Mouse (Mus musculus) lung, postnatal 4 days (tissue): ENCODE measurements around the gene 2310034C09Rik.
"Not testable (repeated sequence)": the region's sequence is repeated elsewhere in the genome, so short reads cannot be mapped to it uniquely, and the experiment has no call there.

Source experiments
- DNase-seq, 2 experiments: peaks; one replicate each; pipeline ENCODE4 v3.0.0; 2021

2310034C09Rik gene

DNA sequence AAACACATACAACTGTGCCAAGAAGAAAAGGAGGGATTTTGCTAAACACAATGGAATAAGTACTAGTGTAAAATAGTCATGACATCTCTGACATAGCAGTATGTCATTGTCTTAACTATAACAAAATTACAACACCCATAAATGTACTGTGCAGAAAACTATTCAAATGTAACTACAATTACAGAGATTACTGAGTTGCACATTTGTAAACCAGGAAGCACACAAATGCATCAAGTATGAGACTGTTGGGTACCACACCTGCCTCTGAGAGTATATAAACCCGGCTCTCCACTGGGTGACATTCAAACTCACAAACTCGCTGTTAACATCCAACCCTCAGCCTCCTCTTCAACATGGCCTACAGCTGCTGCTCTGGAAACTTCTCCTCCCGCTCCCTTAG, at the start of gene 2310034C09Rik:
Gene 2310034C09Rik, plus strand, starts transcription at position 301 of the 400 bp plus-strand sequence.
- not testable (repeated sequence) for DNase-seq

DNA sequence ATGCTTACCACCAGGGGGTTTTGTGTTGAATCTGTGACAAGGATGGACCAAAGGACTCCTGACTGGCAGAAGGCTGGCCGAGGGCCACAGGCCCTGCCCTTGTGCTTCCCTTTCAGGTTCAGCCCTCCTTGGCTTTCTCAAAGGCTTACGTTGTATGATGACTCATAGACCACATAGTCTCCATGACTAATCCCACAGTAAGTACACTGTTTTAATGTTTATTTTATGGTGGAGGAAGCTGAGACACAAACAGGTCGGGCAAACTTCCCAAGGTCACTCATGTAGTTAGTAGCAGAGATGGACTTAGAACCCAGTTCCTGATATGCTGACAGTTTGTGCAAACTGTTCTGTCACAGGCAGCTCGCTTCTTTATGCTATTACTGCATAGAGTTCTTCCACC, 47.9 kb upstream of the 2310034C09Rik start:
- DNase-seq: peak in 1 of 2 experiments; percentile 27

DNA sequence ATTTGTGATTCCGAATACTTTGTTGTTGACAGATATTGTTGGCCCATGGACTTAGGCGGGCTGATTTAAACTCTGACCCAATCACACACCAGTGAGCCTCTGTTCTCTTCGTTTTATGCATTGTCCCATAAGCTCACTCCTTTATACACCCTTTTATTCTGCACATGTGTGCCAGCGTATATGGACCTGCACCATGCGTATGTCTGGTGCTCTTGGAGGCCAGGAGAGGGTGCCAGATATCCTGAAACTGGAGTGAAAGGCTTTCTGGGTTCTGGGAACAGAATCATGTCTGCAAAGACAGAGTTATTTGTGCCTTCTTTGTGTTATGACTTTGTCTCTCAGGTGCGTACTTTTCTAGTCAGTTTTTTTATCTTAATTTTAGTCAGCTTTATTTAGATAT, 47.4 kb upstream of the 2310034C09Rik start:
- no peak for DNase-seq

DNA sequence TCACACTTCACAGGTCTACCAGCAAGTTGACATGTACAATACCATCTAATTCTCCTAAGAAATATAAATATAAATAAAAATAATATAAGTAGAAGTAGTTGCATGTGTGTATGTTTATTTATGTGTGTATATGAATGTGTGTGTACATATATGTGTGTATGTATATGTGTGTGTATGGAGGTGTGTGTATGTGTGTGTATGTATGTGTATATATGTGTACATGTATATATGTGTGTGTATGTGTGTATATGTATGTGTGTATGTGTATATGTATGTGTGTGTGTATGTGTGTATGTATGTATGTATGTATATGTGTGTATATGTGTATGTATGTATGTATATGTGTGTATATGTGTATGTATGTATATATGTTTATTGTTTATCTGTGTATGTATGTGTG, 42.1 kb upstream of the 2310034C09Rik start:
- no peak for DNase-seq

DNA sequence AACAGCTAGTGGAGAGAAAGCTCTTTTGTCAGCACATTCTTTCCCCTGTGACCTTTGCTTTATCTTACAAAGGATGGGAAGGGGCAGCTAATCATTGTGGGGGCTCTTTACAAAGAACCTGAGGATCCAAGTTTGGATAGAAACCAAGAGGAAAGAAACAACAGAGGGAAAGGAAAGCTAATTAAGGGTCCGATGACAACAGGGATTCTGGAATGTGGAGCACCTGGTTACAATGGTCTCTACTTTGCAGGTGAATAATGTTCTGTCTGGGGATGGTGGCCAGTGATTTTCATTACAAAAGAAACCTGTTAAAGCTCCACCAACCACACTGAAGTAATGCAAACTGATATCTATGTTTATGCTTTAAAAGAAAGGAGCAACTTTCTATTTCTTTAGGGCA, 38.6 kb upstream of the 2310034C09Rik start:
- no peak for DNase-seq

DNA sequence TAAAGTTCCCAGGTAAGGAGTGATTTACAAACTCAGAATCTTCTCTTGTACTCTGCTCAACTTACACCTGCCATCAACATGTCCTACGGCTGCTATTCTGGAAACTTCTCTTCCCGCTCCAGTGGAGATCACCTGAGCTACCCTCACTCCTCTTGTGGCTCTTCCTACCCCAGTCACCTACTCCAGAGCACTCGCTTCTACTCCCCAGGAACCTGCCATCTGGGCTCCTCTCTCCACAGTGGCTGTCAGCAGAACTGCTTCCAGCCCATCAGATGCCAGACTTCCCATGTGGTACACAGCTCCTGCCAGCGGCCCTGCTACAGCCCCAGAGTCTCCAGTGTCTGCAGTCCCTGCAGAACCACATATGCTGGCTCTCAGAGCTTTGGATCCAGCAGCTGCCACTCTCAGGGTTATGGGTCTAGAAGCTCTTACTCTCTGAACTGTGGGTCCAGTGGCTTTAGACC, 29.8 kb upstream of the 2310034C09Rik start, which contains the start of gene Krtap13-1:
Gene Krtap13-1, plus strand, starts transcription at position 51 of the 464 bp plus-strand sequence.
- DNase-seq: no peak

DNA sequence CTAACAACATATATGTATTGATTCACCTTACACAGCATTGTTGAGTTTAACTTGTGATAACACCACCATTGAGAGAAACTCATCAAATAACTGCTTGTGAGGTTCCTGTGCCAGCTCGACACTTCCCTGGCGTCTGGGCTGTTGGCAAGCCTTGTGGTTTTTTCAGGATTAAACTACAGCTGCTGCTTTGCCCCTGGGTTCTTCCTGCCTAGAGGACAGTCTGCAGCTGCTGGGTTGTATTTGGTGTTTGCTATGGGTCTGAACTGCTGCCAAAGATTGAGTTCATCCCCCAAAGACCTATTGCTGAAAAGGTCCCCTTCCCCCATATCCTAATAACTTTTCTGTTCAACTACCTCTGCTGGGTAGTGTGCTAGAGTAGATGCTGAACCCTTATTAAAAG, 23.3 kb upstream of the 2310034C09Rik start:
- no peak for DNase-seq

DNA sequence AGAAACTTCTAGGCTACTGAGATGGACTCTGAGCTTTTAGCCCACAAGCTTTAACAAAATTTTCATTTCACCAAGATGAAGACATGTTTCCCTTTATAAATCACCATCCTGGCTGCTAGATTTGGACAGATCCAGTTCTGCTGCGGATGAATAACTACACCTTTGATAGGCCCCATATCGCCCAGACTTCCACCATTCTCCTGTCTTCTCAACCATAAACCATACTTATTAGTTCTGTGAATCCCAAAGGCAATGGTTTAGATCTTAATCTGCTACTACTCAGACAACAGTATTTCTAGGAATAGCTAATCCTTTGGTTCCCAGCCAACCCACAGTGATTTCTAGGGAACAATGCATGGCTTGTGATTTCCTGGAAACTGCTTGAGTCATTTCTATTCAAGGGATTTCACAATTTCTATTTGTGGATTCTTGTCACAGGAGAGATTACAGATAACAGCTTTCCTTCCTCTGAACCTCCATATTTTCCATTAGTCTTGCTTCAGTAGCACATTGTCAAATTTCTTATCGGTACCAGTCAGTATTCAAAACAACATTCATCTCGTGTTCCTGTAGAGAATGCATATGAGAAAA, 13.8 kb upstream of the 2310034C09Rik start:
- DNase-seq: peak in 1 of 2 experiments; percentile 10

DNA sequence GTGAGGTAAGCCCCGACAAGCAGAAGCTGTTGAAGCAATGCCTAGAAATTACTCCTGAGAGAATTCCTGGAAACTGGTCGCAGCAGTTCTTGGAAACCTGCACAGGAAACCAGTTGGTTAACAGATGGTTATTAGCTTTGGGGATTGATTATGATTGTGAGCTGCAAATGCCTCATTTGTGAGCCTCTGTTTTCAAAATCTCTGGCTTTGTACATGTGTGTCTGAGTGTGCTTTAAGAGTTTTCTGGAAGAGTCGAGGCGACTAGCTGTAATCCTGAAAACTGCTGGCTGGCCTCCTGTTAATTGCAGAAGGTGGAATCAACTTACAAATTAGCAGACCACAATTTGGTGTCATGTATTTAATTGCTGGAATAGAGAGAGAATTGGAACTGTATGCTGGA, 10.7 kb upstream of the 2310034C09Rik start:
- no peak for DNase-seq

DNA sequence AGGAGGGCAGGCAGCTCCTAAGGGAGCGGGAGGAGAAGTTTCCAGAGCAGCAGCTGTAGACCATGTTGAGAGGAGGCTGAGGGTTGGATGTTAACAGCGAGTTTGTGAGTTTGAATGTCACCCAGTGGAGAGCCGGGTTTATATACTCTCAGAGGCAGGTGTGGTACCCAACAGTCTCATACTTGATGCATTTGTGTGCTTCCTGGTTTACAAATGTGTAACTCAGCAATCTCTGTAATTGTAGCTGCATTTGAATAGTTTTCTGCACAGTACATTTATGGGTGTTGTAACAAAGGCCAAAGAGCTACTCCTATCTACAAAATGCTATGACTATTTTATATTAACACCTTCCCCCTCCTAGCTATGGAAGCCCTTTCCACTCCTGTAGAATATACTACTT, 7.1 kb upstream of the 2310034C09Rik start, which contains the start of gene Krtap13:
Gene Krtap13, minus strand, starts transcription at position 101 of the 400 bp plus-strand sequence.
- not testable (repeated sequence) for DNase-seq

DNA sequence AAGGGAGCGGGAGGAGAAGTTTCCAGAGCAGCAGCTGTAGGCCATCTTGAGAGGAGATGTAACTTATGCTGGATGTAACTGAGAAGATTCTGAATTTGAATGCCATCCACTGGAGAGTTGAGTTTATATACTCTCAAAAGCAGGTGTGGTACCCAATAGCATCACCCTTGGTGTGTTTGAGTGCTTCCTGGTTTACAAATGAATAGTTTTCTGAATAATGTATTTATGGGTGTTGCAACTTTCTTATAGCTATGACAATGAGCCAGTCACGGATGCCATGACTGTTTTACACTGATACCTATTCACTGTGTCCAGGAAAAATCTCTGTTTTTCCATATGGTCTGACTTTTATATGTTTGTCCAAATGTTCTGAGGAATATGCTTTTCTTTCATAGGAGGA, 15.5 kb downstream of the 2310034C09Rik start, which contains the start of gene 2310057N15Rik:
Gene 2310057N15Rik, minus strand, starts transcription at position 101 of the 400 bp plus-strand sequence.
- DNase-seq: no peak

DNA sequence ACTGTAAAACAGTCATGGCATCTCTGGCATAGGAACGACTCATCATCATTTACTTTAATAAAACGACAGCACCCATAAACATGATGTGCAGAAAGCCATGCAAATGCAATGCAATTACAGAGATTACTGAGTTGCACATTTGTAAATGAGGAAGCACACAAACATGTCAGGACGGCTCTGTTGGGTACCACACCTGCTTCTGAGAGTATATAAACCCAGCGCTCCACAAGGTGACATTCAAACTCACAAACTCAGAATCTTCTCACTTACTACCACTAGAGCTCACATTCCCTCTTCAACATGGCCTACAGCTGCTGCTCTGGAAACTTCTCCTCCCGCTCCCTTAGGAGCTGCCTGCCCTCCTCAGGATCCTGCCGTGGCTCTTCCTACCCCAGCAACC, 18.9 kb downstream of the 2310034C09Rik start, which contains the start of gene Gm5965:
Gene Gm5965, plus strand, starts transcription at position 301 of the 400 bp plus-strand sequence.
- DNase-seq: no peak

DNA sequence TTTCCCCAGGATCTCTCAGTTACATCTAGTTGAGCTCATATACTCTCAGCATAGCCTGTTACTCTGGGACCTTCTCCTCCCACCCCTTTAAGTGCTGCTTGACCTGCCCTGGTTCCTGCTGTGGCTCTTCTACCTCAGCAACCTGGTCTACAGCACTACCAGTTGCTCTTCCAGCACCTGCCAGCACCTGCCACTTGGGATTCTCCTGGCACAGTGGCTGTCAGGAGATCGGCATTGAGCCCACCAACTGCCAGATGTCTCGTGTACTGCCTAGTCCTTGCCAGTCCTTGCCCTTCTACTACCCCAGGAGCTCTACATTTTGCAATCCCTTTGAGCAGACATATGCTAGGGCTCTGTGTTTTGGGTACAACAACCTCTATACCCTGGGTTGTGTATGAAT, 28.1 kb downstream of the 2310034C09Rik start:
- no peak for DNase-seq
